Mouse (Mus musculus) heart, postnatal 0 days (tissue): Measurements from ENCODE around the gene Nav2. TPM values are rescaled to one million over a fixed set of nuclear protein-coding genes. Genes with fewer than 3 reads are reported as not detected.
A peak's percentile ranks its signal among the peaks of the same experiment; 100 is the strongest.

Experiments used
- ATAC-seq: fragments of 200-750 bp; cut with Nextera tagmentation; 2 replicates; pipeline ENCODE4 v1.8.0; 2017; ENCODE audit warnings: low read depth, moderate number of reproducible peaks, moderate library complexity; ENCODE audit not compliant: insufficient read depth
- DNase-seq: peaks from one replicate; pipeline ENCODE4 v3.0.0-alpha.2; 2016; ENCODE audit warnings: low spot score
- H3K27ac ChIP-seq: fragments of 300-500 bp; sonication (generic); 2 replicates; pipeline ENCODE4 v1.5.1; 2014; ENCODE audit warnings: low read depth, mild to moderate bottlenecking
- H3K27me3 ChIP-seq: fragments of 300-500 bp; sonication (generic); 2 replicates; pipeline ENCODE4 v1.6.1; 2014; ENCODE audit warnings: low read length, mixed read lengths; ENCODE audit not compliant: control insufficient read depth, insufficient read depth
- H3K36me3 ChIP-seq: fragments of 300-500 bp; sonication (generic); replicated peaks from 2 replicates; pipeline ENCODE4 v1.6.1; 2014; ENCODE audit warnings: low read length, mixed read lengths; ENCODE audit not compliant: control insufficient read depth, insufficient read depth
- H3K4me1 ChIP-seq: fragments of 300-500 bp; sonication (generic); 2 replicates; pipeline ENCODE4 v1.6.1; 2014; ENCODE audit warnings: antibody characterized with exemption; ENCODE audit not compliant: control insufficient read depth, insufficient read depth
- H3K4me2 ChIP-seq: fragments of 300-500 bp; sonication (generic); 2 replicates; pipeline ENCODE4 v1.6.1; 2014; ENCODE audit warnings: low read depth, mild to moderate bottlenecking, low read length, moderate library complexity
- H3K4me3 ChIP-seq: fragments of 300-500 bp; sonication (generic); 2 replicates; pipeline ENCODE4 v1.5.1; 2014; ENCODE audit warnings: low read depth, low read length
- H3K9ac ChIP-seq: fragments of 300-500 bp; sonication (generic); replicated peaks from 2 replicates; pipeline ENCODE4 v1.6.1; 2014; ENCODE audit warnings: low read depth, low read length, mixed read lengths
- H3K9me3 ChIP-seq: fragments of 300-500 bp; sonication (generic); replicated peaks from 2 replicates; pipeline ENCODE4 v1.6.1; 2016; ENCODE audit warnings: low read length; ENCODE audit not compliant: control insufficient read depth
- CTCF ChIP-seq: IDR thresholded peaks from 2 replicates; pipeline ENCODE4 v1.5.1; 2016; ENCODE audit warnings: antibody characterized with exemption, control low read depth, low read depth
- EP300 ChIP-seq: IDR thresholded peaks from 2 replicates; pipeline ENCODE4 v1.6.1; 2016; ENCODE audit warnings: antibody characterized with exemption, low read depth
- WGBS: fragments of 180-500 bp; shearing (Covaris S2); extraction: QIAGEN DNeasy Blood & Tissue Kit; methylation state at CpG from one replicate; pipeline ENCODE4 v1.1.7; 2014; 5-methylcytosine and 5-hydroxymethylcytosine counted together
- polyA plus RNA-seq: library from polyadenylated mRNA; unstranded; fragments of >200 nt; fragmentation: Nextera tagmentation; extraction: Ambion mirVana; gene quantifications from 2 replicates; pipeline ENCODE4 v1.2.1, GENCODE M21; 2015
- total RNA-seq: library from RNA; depleted of rRNA; stranded (reverse); fragments of >200 nt; gene quantifications from 2 replicates; pipeline ENCODE4 v1.2.3, GENCODE M21; 2014; ENCODE audit warnings: low replicate concordance

Nav2 gene
- total and polyA plus RNA-seq, 2 experiments from 2014 or later: 22.8 to 77.9 TPM

GRCm38 (mm10) chr7:49261941-49262511 lies 353.5 kb downstream of the Nav2 start:
- Histone ChIP-seq H3K4me1 (peaks cover 51% of the 10 kb centered on the region), H3K36me3 (no peaks in the 10 kb centered on the region), H3K4me3 (no peak overlapping the region), H3K27me3 (no peaks in the 10 kb centered on the region), H3K27ac (peak overlapping the region; percentile 78), H3K9ac (no peak overlapping the region), H3K4me2 (no peak overlapping the region), H3K9me3 (no peaks in the 10 kb centered on the region)
- TF ChIP-seq CTCF: no peak
- TF ChIP-seq EP300: peak; percentile 54; the same call in 1 of the 2 replicates
- ATAC-seq: peak; percentile 77
- 29% methylated on average over 13 of the region's 13 CpGs for WGBS
- DNase-seq: peak; percentile 54

- TF ChIP-seq EP300 (no peak), CTCF (no peak)
- no peak overlapping the region for H3K4me2 ChIP-seq
- ATAC-seq (peak; percentile 63), DNase-seq (peak; percentile 57)
- WGBS: 30% methylated on average over 6 of the region's 6 CpGs
- peaks cover 56% of the 10 kb centered on the region for H3K4me1 ChIP-seq
- H3K27ac ChIP-seq: peak overlapping the region; percentile 78
- no peaks in the 10 kb centered on the region for H3K27me3 ChIP-seq
- no peaks in the 10 kb centered on the region for H3K9me3 ChIP-seq
- H3K36me3 ChIP-seq: no peaks in the 10 kb centered on the region
- no peak overlapping the region; the same call in 1 of the 2 replicates for H3K9ac ChIP-seq
- H3K4me3 ChIP-seq: no peak overlapping the region
Observed at GRCm38 (mm10) chr7:49266422-49266821, 357.9 kb downstream of the Nav2 start.

GRCm38 (mm10) chr7:49267621-49268325 lies 359.3 kb downstream of the Nav2 start:
- no peaks in the 10 kb centered on the region for H3K27me3 ChIP-seq
- peaks cover 45% of the 10 kb centered on the region for H3K4me1 ChIP-seq
- H3K9ac ChIP-seq: no peak overlapping the region
- H3K36me3 ChIP-seq: no peaks in the 10 kb centered on the region
- peak; percentile 51 for ATAC-seq
- peak overlapping the region; percentile 82 for H3K27ac ChIP-seq
- 27% methylated on average over 12 of the region's 12 CpGs for WGBS
- DNase-seq: peak; percentile 71
- H3K9me3 ChIP-seq: no peaks in the 10 kb centered on the region
- H3K4me3 ChIP-seq: no peak overlapping the region
- no peak for TF ChIP-seq CTCF
- TF ChIP-seq EP300: no peak
- peak overlapping the region; percentile 23 for H3K4me2 ChIP-seq

- H3K9ac ChIP-seq: no peak overlapping the region
- H3K27ac ChIP-seq: peak overlapping the region; percentile 82
- peaks cover 47% of the 10 kb centered on the region for H3K4me1 ChIP-seq
- no peak for TF ChIP-seq EP300
- no peak for TF ChIP-seq CTCF
- no peak for ATAC-seq
- H3K36me3 ChIP-seq: no peaks in the 10 kb centered on the region
- H3K4me3 ChIP-seq: no peak overlapping the region
- DNase-seq: no peak
- no peaks in the 10 kb centered on the region for H3K9me3 ChIP-seq
- peak overlapping the region; percentile 23; the same call in 1 of the 2 replicates for H3K4me2 ChIP-seq
- no peaks in the 10 kb centered on the region for H3K27me3 ChIP-seq
- 75% methylated on average over 9 of the region's 9 CpGs for WGBS
Observed at GRCm38 (mm10) chr7:49268401-49268921, 359.9 kb downstream of the Nav2 start.

GRCm38 (mm10) chr7:49270855-49271254 lies 362.3 kb downstream of the Nav2 start:
- Histone ChIP-seq H3K4me3 (no peak overlapping the region), H3K4me1 (peaks cover 37% of the 10 kb centered on the region), H3K36me3 (no peaks in the 10 kb centered on the region), H3K27me3 (no peaks in the 10 kb centered on the region), H3K9me3 (no peaks in the 10 kb centered on the region), H3K9ac (no peak overlapping the region), H3K27ac (no peak overlapping the region), H3K4me2 (no peak overlapping the region)
- DNase-seq (no peak), ATAC-seq (no peak)
- no peak for TF ChIP-seq EP300
- TF ChIP-seq CTCF: no peak
- WGBS: 82% methylated on average over 11 of the region's 11 CpGs
